26 mouse cellular contexts compared by ENCODE assay signal in genomic region chr10:81593223-81593622, GRCm38 (mm10).
"Had no signal": no experiment of that assay in that cellular context is flagged by ENCODE, and none has a peak within 500 bp of the region (broad histone marks: within the 10 kb centered on the region; RNA-seq: fewer than 3 reads in every experiment).

No protein-coding gene starts in this region.

- ATAC-seq: hindbrain, embryonic 16.5 days; inflammation-experienced regulatory T-cells, adult 6 months; intestine, embryonic 15.5 days; intestine, postnatal 0 days; liver, postnatal 0 days had no signal

- H3K4me3 ChIP-seq: gastrocnemius, adult 2 months; heart, embryonic 10.5 days; heart, embryonic 12.5 days; hindbrain, embryonic 10.5 days; hindbrain, embryonic 12.5 days; intestine, embryonic 15.5 days; kidney, embryonic 15.5 days; layer of hippocampus, adult 2 months; left cerebral cortex, adult 2 months; limb, embryonic 10.5 days; limb, embryonic 12.5 days; liver, embryonic 13.5 days; liver, embryonic 15.5 days had no signal

- H3K36me3 ChIP-seq: hindbrain, embryonic 12.5 days; intestine, embryonic 15.5 days; liver, embryonic 13.5 days; liver, embryonic 15.5 days had no signal

- H3K27me3 ChIP-seq: intestine, embryonic 15.5 days had no signal

- H3K9me3 ChIP-seq: heart, embryonic 10.5 days; heart, embryonic 12.5 days; hindbrain, embryonic 10.5 days; hindbrain, embryonic 12.5 days; intestine, embryonic 15.5 days; kidney, embryonic 15.5 days; limb, embryonic 10.5 days; limb, embryonic 12.5 days; liver, embryonic 13.5 days; liver, embryonic 15.5 days had no signal

- DNase-seq: gastrocnemius, adult 2 months; gastrocnemius, postnatal 10 days; gastrocnemius, postnatal 25 days; heart, postnatal 10 days; heart, postnatal 4 days; kidney, adult 2 months; kidney, adult 9 months; kidney, postnatal 25 days; kidney, postnatal 4 days; liver; liver, embryonic 13.5 days; liver, postnatal 0 days had no signal
